Mouse (Mus musculus): ENCODE results near the gene Pld2. TPM values are rescaled to one million over a fixed set of nuclear protein-coding genes. Genes with fewer than 3 reads are reported as not detected.
A peak's percentile ranks its signal among the peaks of the same experiment; 100 is the strongest.
"Not testable (repeated sequence)": the region's sequence is repeated elsewhere in the genome, so short reads cannot be mapped to it uniquely, and the experiment has no call there.

The Pld2 gene
- polyA plus RNA-seq, 1 experiment from 2014 or later = 6.5 TPM

DNA sequence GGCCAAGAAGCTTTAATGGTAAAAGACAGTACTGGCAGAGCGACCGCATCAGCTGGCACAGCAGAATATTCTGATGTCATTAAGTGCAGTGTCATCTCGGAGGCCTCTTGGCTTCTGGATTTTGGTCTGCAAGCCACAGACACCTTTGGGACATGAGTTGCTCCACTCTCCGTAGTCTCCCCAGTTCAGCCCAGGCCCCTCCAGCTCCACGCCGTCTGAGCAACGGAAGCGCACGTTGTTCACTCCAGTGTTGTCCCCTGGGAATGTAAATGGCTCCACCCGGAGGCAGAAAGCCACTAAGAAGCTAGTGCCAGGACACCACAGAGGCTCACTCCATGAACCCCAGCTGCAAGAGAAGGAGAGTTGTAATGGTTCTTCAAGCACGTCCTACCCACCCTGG is 26.3 kb upstream of the Pld2 start:
- H3K27me3 ChIP-seq = no peaks in the 10 kb centered on the region; the same call in 1 of the 2 replicates
- 55% methylated on average over 11 of the region's 11 CpGs for WGBS

GRCm38 (mm10) chr11:70514288-70514687 is 25.6 kb upstream of the Pld2 start, which contains the start of gene Vmo1:
Gene Vmo1, minus strand, starts transcription at chr11:70514616.
- ATAC-seq = no peak
- Histone ChIP-seq H3K4me3 (replicated peaks) (no peak within 1 kb of the TSS), H3K4me2 (replicated peaks) (no peak within 1 kb of the TSS), H3K36me3 (no peaks in the 10 kb centered on the region), H3K9me3 (no peaks in the 10 kb centered on the region), H3K27ac (no peak within 1 kb of the TSS), H3K27me3 (no peaks in the 10 kb centered on the region; the same call in 1 of the 2 replicates), H3K4me1 (replicated peaks) (peaks cover 4% of the 10 kb centered on the region), H3K9ac (replicated peaks) (no peak within 1 kb of the TSS; the same call in 1 of the 2 replicates)
- WGBS = 88% methylated on average over 7 of the region's 7 CpGs

More for the DNA sequence above, 26.3 kb upstream of the Pld2 start:
- Histone ChIP-seq H3K4me2 (replicated peaks) (no peak overlapping the region), H3K36me3 (no peaks in the 10 kb centered on the region), H3K4me1 (replicated peaks) (peaks cover 4% of the 10 kb centered on the region), H3K9ac (replicated peaks) (no peak overlapping the region), H3K9me3 (no peaks in the 10 kb centered on the region), H3K27ac (no peak overlapping the region), H3K4me3 (replicated peaks) (no peak overlapping the region)
- no peak for ATAC-seq

DNA sequence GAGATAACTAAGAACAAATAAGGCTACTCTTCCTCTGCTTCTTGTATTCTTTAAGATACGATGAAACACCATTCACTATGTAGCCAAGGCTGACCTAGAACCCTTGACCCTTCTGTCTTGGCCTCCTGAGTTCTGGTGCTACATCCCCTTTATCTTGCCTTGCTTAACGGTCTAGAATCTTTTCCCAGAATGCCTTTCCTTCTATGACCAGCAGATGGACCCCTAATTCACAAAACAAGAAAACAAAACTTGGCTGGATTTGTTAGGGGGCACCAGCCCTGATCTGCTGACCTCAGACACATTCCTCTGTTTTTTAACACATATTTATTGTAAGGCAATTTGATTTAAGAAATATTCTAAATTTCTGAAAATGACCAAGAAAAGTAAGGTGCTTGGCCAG is 23.5 kb upstream of the Pld2 start:
- 21% methylated on average over 2 of the region's 2 CpGs for WGBS
- H3K36me3 ChIP-seq = no peaks in the 10 kb centered on the region
- no peak for ATAC-seq
- H3K9me3 ChIP-seq = no peaks in the 10 kb centered on the region
- H3K4me1 ChIP-seq (replicated peaks) = peaks cover 7% of the 10 kb centered on the region
- no peak overlapping the region for H3K4me2 ChIP-seq (replicated peaks)
- peaks cover 6% of the 10 kb centered on the region; the same call in 1 of the 2 replicates for H3K27me3 ChIP-seq
- H3K9ac ChIP-seq (replicated peaks) = no peak overlapping the region
- no peak overlapping the region for H3K27ac ChIP-seq
- H3K4me3 ChIP-seq (replicated peaks) = no peak overlapping the region

- no peak overlapping the region for H3K9ac ChIP-seq (replicated peaks)
- H3K4me3 ChIP-seq (replicated peaks) = no peak overlapping the region
- WGBS = 62% methylated on average over 1 of the region's 1 CpGs
- no peak overlapping the region for H3K27ac ChIP-seq
- no peak for ATAC-seq
- peaks cover 7% of the 10 kb centered on the region for H3K4me1 ChIP-seq (replicated peaks)
- peaks cover 6% of the 10 kb centered on the region; the same call in 1 of the 2 replicates for H3K27me3 ChIP-seq
- no peaks in the 10 kb centered on the region for H3K9me3 ChIP-seq
- no peak overlapping the region for H3K4me2 ChIP-seq (replicated peaks)
- no peaks in the 10 kb centered on the region for H3K36me3 ChIP-seq
Measured at GRCm38 (mm10) chr11:70518436-70518835, 21.4 kb upstream of the Pld2 start.

GRCm38 (mm10) chr11:70518923-70519322 is 20.9 kb upstream of the Pld2 start, which contains the start of gene Gltpd2:
Gene Gltpd2, plus strand, starts transcription at chr11:70519196.
- no peak for ATAC-seq
- H3K27me3 ChIP-seq = peaks cover 6% of the 10 kb centered on the region; the same call in 1 of the 2 replicates
- peak within 1 kb of the TSS; percentile 31; the same call in 1 of the 2 replicates for H3K27ac ChIP-seq
- peak within 1 kb of the TSS; percentile 50 for H3K4me2 ChIP-seq (replicated peaks)
- 84% methylated on average over 10 of the region's 10 CpGs for WGBS
- H3K4me3 ChIP-seq (replicated peaks) = peak within 1 kb of the TSS; percentile 25
- H3K9ac ChIP-seq (replicated peaks) = peak within 1 kb of the TSS; percentile 66
- H3K4me1 ChIP-seq (replicated peaks) = peaks cover 7% of the 10 kb centered on the region
- no peaks in the 10 kb centered on the region for H3K9me3 ChIP-seq
- H3K36me3 ChIP-seq = no peaks in the 10 kb centered on the region

GRCm38 (mm10) chr11:70520178-70520769 is 19.6 kb upstream of the Pld2 start:
- WGBS = 13% methylated on average over 41 of the region's 41 CpGs
- Histone ChIP-seq H3K36me3 (no peaks in the 10 kb centered on the region), H3K4me2 (replicated peaks) (peak overlapping the region; percentile 50), H3K27me3 (peaks cover 6% of the 10 kb centered on the region; the same call in 1 of the 2 replicates), H3K4me3 (replicated peaks) (peak overlapping the region; percentile 25), H3K4me1 (replicated peaks) (peaks cover 10% of the 10 kb centered on the region), H3K9me3 (no peaks in the 10 kb centered on the region), H3K9ac (replicated peaks) (peak overlapping the region; percentile 66), H3K27ac (peak overlapping the region; percentile 31; the same call in 1 of the 2 replicates)
- ATAC-seq = peak; percentile 55; the same call in 1 of the 2 replicates

GRCm38 (mm10) chr11:70523306-70523989 is 16.4 kb upstream of the Pld2 start:
- H3K27ac ChIP-seq; H3K4me3 ChIP-seq (replicated peaks); H3K9ac ChIP-seq (replicated peaks); H3K27me3 ChIP-seq; ATAC-seq; H3K4me2 ChIP-seq (replicated peaks); H3K9me3 ChIP-seq: not testable (repeated sequence)
- peaks cover 22% of the 10 kb centered on the region for H3K36me3 ChIP-seq
- WGBS = 88% methylated on average over 8 of the region's 8 CpGs
- H3K4me1 ChIP-seq (replicated peaks) = peaks cover 27% of the 10 kb centered on the region

GRCm38 (mm10) chr11:70524782-70525181 is 15.1 kb upstream of the Pld2 start:
- H3K36me3 ChIP-seq = peaks cover 31% of the 10 kb centered on the region
- no peak overlapping the region for H3K27ac ChIP-seq
- H3K4me2 ChIP-seq (replicated peaks) = peak overlapping the region; percentile 48
- WGBS = 5% methylated on average over 8 of the region's 8 CpGs
- H3K27me3 ChIP-seq = peaks cover 3% of the 10 kb centered on the region; the same call in 1 of the 2 replicates
- peaks cover 26% of the 10 kb centered on the region for H3K4me1 ChIP-seq (replicated peaks)
- H3K9ac ChIP-seq (replicated peaks) = 0 out of 2 replicates have a peak overlapping the region, but pooled peaks have one; percentile 14
- H3K9me3 ChIP-seq = no peaks in the 10 kb centered on the region
- ATAC-seq = peak; percentile 38
- H3K4me3 ChIP-seq (replicated peaks) = peak overlapping the region; percentile 72

DNA sequence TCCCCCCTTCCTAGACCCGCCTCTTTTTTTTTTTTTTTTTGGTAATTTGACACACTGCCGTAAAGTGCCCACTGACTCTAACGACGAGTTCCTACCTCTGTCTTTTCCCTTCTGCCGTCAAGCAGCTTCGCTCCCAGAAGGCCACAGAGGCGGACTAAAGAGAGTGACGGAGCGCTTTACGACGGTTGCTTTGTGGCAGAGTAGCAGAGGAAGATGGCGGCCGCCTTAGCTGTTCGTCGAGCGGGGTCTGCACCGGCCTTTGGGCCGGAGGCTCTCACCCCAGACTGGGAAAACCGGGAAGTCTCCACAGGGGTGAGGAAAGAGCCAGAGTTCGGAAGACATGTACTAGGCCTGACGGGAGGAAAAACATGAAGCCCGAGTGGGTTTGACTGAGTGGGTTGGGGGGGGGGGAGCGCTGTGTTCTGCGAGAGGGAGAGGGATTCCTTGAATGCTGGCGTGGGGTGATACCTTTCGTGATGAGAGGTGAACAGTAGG is 14.6 kb upstream of the Pld2 start, which contains the start of gene Psmb6:
Gene Psmb6 (plus strand): TSS at position 184 of the 495 bp plus-strand sequence.
- Histone ChIP-seq H3K27ac (no peak within 1 kb of the TSS; the same call in 1 of the 2 replicates), H3K4me2 (replicated peaks) (peak within 1 kb of the TSS; percentile 87), H3K36me3 (peaks cover 31% of the 10 kb centered on the region), H3K4me1 (replicated peaks) (peaks cover 22% of the 10 kb centered on the region), H3K4me3 (replicated peaks) (peak within 1 kb of the TSS; percentile 72), H3K27me3 (no peaks in the 10 kb centered on the region), H3K9ac (replicated peaks) (peak within 1 kb of the TSS; percentile 81), H3K9me3 (no peaks in the 10 kb centered on the region)
- WGBS = under 1% methylated on average over 24 of the region's 26 CpGs
- ATAC-seq = peak; percentile 95

DNA sequence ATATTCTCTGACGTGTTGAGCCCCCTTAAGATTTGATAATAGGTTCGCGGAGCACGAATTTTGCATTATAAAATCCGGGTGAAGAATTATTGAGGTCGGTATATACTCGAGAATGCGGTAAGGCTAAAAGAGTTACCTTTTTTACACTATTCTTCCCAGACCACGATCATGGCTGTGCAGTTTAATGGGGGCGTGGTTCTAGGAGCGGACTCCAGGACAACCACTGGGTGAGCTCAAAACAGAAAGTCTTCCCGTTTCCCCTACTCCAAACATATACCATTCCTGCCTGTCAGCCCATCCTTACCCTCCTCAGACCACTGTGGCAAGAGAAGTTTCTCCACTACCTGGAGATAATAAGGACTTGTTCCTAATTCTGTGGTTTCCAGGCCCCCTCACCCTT is 14.1 kb upstream of the Pld2 start:
- Histone ChIP-seq H3K4me1 (replicated peaks) (peaks cover 20% of the 10 kb centered on the region), H3K36me3 (peaks cover 31% of the 10 kb centered on the region), H3K27me3 (no peaks in the 10 kb centered on the region), H3K4me2 (replicated peaks) (peak overlapping the region; percentile 87), H3K9ac (replicated peaks) (peak overlapping the region; percentile 81), H3K9me3 (no peaks in the 10 kb centered on the region), H3K27ac (no peak overlapping the region; the same call in 1 of the 2 replicates), H3K4me3 (replicated peaks) (peak overlapping the region; percentile 72)
- ATAC-seq = peak; percentile 41; the same call in 1 of the 2 replicates
- WGBS = 3% methylated on average over 12 of the region's 12 CpGs

DNA sequence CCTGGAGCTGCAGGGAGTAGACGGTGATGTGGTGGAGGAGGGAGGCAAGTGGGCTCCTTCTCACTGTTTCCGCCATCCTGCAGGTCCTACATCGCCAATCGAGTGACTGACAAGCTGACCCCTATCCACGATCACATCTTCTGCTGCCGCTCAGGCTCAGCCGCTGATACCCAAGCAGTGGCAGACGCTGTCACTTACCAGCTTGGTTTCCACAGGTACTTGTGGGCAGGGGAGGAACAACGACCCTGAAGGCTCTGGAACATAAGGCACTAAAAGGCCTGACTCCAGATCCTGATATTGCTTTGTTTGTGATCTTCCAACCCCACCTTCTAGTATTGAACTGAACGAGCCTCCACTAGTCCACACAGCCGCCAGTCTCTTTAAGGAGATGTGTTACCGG is 13.7 kb upstream of the Pld2 start:
- Histone ChIP-seq H3K4me1 (replicated peaks) (peaks cover 20% of the 10 kb centered on the region), H3K9ac (replicated peaks) (peak overlapping the region; percentile 81), H3K27me3 (no peaks in the 10 kb centered on the region), H3K4me3 (replicated peaks) (peak overlapping the region; percentile 72), H3K9me3 (no peaks in the 10 kb centered on the region), H3K4me2 (replicated peaks) (peak overlapping the region; percentile 87), H3K27ac (no peak overlapping the region), H3K36me3 (peaks cover 31% of the 10 kb centered on the region)
- ATAC-seq = no peak
- WGBS = 90% methylated on average over 12 of the region's 12 CpGs

- no peaks in the 10 kb centered on the region for H3K9me3 ChIP-seq
- H3K4me1 ChIP-seq (replicated peaks) = peaks cover 20% of the 10 kb centered on the region
- no peak overlapping the region for H3K9ac ChIP-seq (replicated peaks)
- no peak overlapping the region for H3K4me2 ChIP-seq (replicated peaks)
- no peak for ATAC-seq
- H3K27me3 ChIP-seq = no peaks in the 10 kb centered on the region
- no peak overlapping the region for H3K27ac ChIP-seq
- H3K36me3 ChIP-seq = peaks cover 31% of the 10 kb centered on the region
- no peak overlapping the region for H3K4me3 ChIP-seq (replicated peaks)
- WGBS = 87% methylated on average over 7 of the region's 7 CpGs
Measured at GRCm38 (mm10) chr11:70528610-70529009, 11.3 kb upstream of the Pld2 start.

Data from midbrain, embryonic 13.5 days (tissue).